Mouse (Mus musculus) megakaryocyte, embryonic 14.5 days (primary cell): ENCODE measurements around the gene Setd4.

Source experiments
- FLI1 ChIP-seq: IDR thresholded peaks from 2 replicates; pipeline ENCODE4 v1.6.1; 2012; ENCODE audit warnings: low read length, inconsistent platforms, mixed read lengths
- GATA1 ChIP-seq: IDR thresholded peaks from 3 replicates; pipeline ENCODE4 v1.6.1; 2012; ENCODE audit warnings: mixed read lengths, low read length, inconsistent platforms, borderline replicate concordance

- TF ChIP-seq GATA1 (no peak), FLI1 (no peak)
Observed at GRCm38 (mm10) chr16:93585703-93586205, 18.1 kb downstream of the Setd4 start.
